Mouse (Mus musculus) limb, embryonic 11.5 days (tissue): ENCODE results near the gene Gpr39. TPM values are rescaled to one million over a fixed set of nuclear protein-coding genes. Genes with fewer than 3 reads are reported as not detected.

Experiments
- ATAC-seq: fragments of 200-750 bp; cut with Nextera tagmentation; 2 replicates; pipeline ENCODE4 v1.8.0; 2017; ENCODE audit warnings: low read depth; ENCODE audit not compliant: insufficient number of reproducible peaks, low FRiP score, low TSS enrichment
- DNase-seq: peaks from one replicate; pipeline ENCODE4 v3.0.0-alpha.2; 2015; ENCODE audit warnings: low spot score
- H3K27ac ChIP-seq: fragments of 300-500 bp; sonication (generic); replicated peaks from 2 replicates; pipeline ENCODE4 v1.5.1; 2014; ENCODE audit warnings: low read depth, mild to moderate bottlenecking, low read length
- H3K27me3 ChIP-seq: fragments of 300-500 bp; sonication (generic); 2 replicates; pipeline ENCODE4 v1.6.1; 2014; ENCODE audit warnings: mild to moderate bottlenecking, low read length, mixed read lengths; ENCODE audit not compliant: control insufficient read depth, insufficient read depth
- H3K36me3 ChIP-seq: fragments of 300-500 bp; sonication (generic); 2 replicates; pipeline ENCODE4 v1.6.1; 2014; ENCODE audit warnings: mild to moderate bottlenecking, low read length, moderate library complexity, mixed read lengths; ENCODE audit not compliant: control insufficient read depth, insufficient read depth
- H3K4me1 ChIP-seq: fragments of 300-500 bp; sonication (generic); 2 replicates; pipeline ENCODE4 v1.6.1; 2014; ENCODE audit warnings: low read length, mixed read lengths; ENCODE audit not compliant: control insufficient read depth, insufficient read depth
- H3K4me2 ChIP-seq: fragments of 300-500 bp; sonication (generic); 2 replicates; pipeline ENCODE4 v1.6.1; 2014; ENCODE audit warnings: low read depth, mild to moderate bottlenecking, moderate library complexity; ENCODE audit not compliant: severe bottlenecking
- H3K4me3 ChIP-seq: fragments of 300-500 bp; sonication (generic); 2 replicates; pipeline ENCODE4 v1.5.1; 2014; ENCODE audit warnings: low read depth, low read length
- H3K9ac ChIP-seq: fragments of 300-500 bp; sonication (generic); 2 replicates; pipeline ENCODE4 v1.6.1; 2014; ENCODE audit warnings: mild to moderate bottlenecking, low read length
- H3K9me3 ChIP-seq: fragments of 300-500 bp; sonication (generic); 2 replicates; pipeline ENCODE4 v1.6.1; 2016; ENCODE audit warnings: low read length; ENCODE audit not compliant: control insufficient read depth
- WGBS: fragments of 180-500 bp; shearing (Covaris S2); extraction: QIAGEN DNeasy Blood & Tissue Kit; methylation state at CpG from one replicate; pipeline ENCODE4 v1.1.7; 2014; 5-methylcytosine and 5-hydroxymethylcytosine counted together
- polyA plus RNA-seq: library from polyadenylated mRNA; unstranded; fragments of >200 nt; fragmentation: Nextera tagmentation; extraction: Ambion mirVana; gene quantifications from 2 replicates; pipeline ENCODE4 v1.2.1, GENCODE M21; 2014

Gene Gpr39
- polyA plus RNA-seq, 1 experiment from 2014 or later, result 0.17 TPM

DNA sequence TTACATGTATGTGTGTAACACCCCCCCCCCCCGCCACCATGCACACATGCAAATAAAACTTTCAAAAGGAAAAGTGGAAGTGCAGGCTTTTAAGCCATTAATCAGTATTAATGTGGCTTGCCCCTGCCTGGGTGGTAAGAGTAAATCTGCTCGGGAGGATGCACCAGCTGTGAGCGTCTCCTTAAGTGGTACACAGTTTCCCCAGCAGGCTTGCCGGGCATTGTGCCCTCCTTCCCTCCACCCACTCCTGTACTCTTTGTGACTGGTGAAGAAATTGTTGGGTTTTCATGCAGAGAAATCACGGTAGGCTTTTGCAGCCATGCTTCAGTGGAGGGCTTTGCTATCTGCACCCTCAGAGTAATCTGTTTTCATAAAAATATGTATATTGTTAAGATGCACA, 181.8 kb downstream of the Gpr39 start:
- Histone ChIP-seq H3K4me1 (no peaks in the 10 kb centered on the region), H3K27ac (no peak overlapping the region), H3K4me3 (no peak overlapping the region), H3K36me3 (no peaks in the 10 kb centered on the region), H3K9me3 (no peaks in the 10 kb centered on the region), H3K9ac (no peak overlapping the region), H3K27me3 (no peaks in the 10 kb centered on the region), H3K4me2 (no peak overlapping the region)
- ATAC-seq (no peak), DNase-seq (no peak)
- 75% methylated on average over 5 of the region's 5 CpGs for WGBS

DNA sequence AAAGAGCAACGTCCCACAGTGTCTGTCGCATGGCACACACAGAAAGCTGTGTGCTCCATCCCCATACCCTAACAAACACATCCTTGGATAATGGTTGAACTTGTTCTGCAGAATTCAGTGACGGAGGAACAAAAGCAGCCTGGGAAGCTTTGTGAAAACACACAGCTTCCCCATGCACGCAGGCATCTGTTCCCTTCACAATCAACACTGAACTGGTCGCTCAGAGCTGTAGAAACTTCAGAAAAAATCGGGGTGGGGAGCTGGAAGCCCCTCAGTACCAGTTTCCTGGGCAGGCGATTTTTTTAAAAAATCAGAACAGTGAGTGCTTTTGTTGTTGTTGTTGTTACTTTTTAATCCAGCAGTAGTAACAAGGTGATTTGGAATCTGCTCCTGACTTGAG, 193.3 kb downstream of the Gpr39 start:
- Histone ChIP-seq H3K9me3 (no peaks in the 10 kb centered on the region), H3K27ac (no peak overlapping the region), H3K36me3 (no peaks in the 10 kb centered on the region), H3K4me3 (no peak overlapping the region), H3K27me3 (no peaks in the 10 kb centered on the region), H3K4me1 (no peaks in the 10 kb centered on the region), H3K4me2 (no peak overlapping the region), H3K9ac (no peak overlapping the region)
- ATAC-seq, result no peak
- 58% methylated on average over 7 of the region's 7 CpGs for WGBS
- no peak for DNase-seq

DNA sequence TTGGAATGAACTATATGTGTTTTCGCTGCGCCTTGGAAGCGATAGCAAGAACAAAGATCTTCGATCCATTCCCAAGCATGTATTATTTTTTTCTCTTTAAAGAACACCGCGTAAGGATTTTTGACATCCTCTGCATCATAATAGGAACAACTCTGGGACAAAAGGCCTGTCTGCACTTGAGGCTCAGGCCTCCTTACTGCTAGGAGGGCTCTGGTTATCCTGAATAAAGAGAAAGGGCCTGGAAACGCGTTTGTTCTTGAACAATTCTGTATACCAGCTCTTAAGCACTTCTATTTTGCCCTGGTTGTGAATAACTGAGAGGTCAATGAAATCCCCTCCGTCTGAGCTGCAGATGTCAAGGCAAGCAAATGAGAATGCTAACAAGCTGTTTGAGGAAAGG, 216.4 kb downstream of the Gpr39 start:
- no peak overlapping the region for H3K4me2 ChIP-seq
- DNase-seq, result no peak
- H3K36me3 ChIP-seq, result no peaks in the 10 kb centered on the region
- no peak overlapping the region for H3K4me3 ChIP-seq
- no peaks in the 10 kb centered on the region for H3K4me1 ChIP-seq
- 88% methylated on average over 9 of the region's 9 CpGs for WGBS
- H3K9ac ChIP-seq, result no peak overlapping the region
- no peaks in the 10 kb centered on the region for H3K9me3 ChIP-seq
- no peak for ATAC-seq
- H3K27ac ChIP-seq, result no peak overlapping the region
- no peaks in the 10 kb centered on the region for H3K27me3 ChIP-seq

DNA sequence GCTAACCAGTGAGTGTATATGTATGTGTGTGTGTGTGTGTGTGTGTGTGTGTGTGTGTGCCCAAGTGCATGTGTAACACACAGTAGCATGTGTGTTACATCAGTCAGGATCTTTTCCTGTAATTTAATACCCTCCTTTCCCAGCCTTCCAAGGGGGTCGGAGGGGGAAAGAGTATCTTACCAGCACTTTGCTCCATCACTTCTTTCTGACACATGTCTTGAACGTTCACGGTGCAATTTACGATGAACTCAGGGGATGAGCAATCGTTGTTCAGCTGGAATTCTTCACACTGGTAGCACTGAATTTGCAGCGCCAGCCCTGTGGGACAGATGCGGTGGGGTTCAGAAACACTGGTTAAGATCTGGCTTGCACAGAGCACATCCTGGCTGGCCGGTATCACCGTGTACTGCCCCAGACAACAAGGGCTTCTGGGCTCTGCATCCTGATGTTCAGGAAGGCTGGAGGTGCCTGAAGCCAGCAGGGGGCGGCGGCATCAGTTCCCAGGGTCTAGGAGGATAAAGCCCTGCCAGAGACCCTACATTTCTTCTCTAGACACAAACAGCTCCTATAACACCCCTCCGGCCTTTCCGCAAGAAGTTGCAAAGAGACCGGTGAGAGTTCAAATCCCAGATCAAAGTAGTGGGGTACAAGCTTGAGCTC, 233.5 kb downstream of the Gpr39 start:
- Histone ChIP-seq H3K9me3 (no peaks in the 10 kb centered on the region), H3K4me3 (no peak overlapping the region), H3K9ac (no peak overlapping the region), H3K36me3 (no peaks in the 10 kb centered on the region), H3K4me1 (peaks cover 22% of the 10 kb centered on the region), H3K27me3 (peaks cover 29% of the 10 kb centered on the region), H3K4me2 (peak overlapping the region; percentile 91; the same call in 1 of the 2 replicates), H3K27ac (no peak overlapping the region)
- DNase-seq, result peak; percentile 70
- peak; percentile 42; the same call in 1 of the 2 replicates for ATAC-seq
- 6% methylated on average over 14 of the region's 14 CpGs for WGBS

DNA sequence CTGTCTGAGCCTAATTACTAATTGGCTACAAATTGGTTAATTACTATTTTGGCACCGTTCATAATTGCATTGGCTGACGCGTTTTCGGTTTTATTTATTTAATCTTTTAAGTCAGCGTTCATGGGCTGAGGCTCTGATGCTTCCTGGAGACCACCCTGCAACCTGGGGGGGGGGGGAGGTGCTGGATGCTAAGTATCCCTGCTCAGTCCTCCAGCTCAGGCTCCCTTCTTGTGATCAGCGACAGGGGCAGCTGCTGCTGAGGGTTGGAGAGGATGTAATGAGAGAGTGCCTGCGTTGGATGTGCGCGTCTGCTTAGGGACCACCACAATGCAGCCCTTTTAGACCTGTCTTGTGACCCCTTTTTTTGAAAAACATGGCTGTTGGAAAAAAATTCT, 234.1 kb downstream of the Gpr39 start:
- peaks cover 29% of the 10 kb centered on the region for H3K27me3 ChIP-seq
- H3K4me3 ChIP-seq, result peak overlapping the region; percentile 45; the same call in 1 of the 2 replicates
- DNase-seq (peak; percentile 30), ATAC-seq (peak; percentile 48; the same call in 1 of the 2 replicates)
- no peaks in the 10 kb centered on the region for H3K36me3 ChIP-seq
- H3K4me1 ChIP-seq, result peaks cover 22% of the 10 kb centered on the region
- H3K4me2 ChIP-seq, result peak overlapping the region; percentile 91
- H3K9me3 ChIP-seq, result no peaks in the 10 kb centered on the region
- H3K9ac ChIP-seq, result no peak overlapping the region
- 2% methylated on average over 9 of the region's 9 CpGs for WGBS
- H3K27ac ChIP-seq, result no peak overlapping the region

GRCm38 (mm10) chr1:125911337-125911900, 234.6 kb downstream of the Gpr39 start:
- Histone ChIP-seq H3K27ac (no peak overlapping the region), H3K4me1 (peaks cover 22% of the 10 kb centered on the region)
- peak; percentile 51; the same call in 1 of the 2 replicates for ATAC-seq

GRCm38 (mm10) chr1:125911901-125912445, 235.2 kb downstream of the Gpr39 start:
- Histone ChIP-seq H3K27ac (no peak overlapping the region), H3K27me3 (peaks cover 29% of the 10 kb centered on the region), H3K4me1 (peaks cover 22% of the 10 kb centered on the region), H3K4me3 (peak overlapping the region; percentile 45), H3K4me2 (peak overlapping the region; percentile 91), H3K36me3 (no peaks in the 10 kb centered on the region), H3K9me3 (no peaks in the 10 kb centered on the region), H3K9ac (peak overlapping the region; percentile 22)
- WGBS, result under 1% methylated on average over 43 of the region's 43 CpGs
- DNase-seq (peak; percentile 65), ATAC-seq (peak; percentile 57)

More at GRCm38 (mm10) chr1:125911337-125911900, 234.6 kb downstream of the Gpr39 start:
- under 1% methylated on average over 35 of the region's 35 CpGs for WGBS
- peak overlapping the region; percentile 91 for H3K4me2 ChIP-seq
- H3K9ac ChIP-seq, result peak overlapping the region; percentile 22
- DNase-seq, result peak; percentile 60
- peak overlapping the region; percentile 45 for H3K4me3 ChIP-seq
- H3K9me3 ChIP-seq, result no peaks in the 10 kb centered on the region
- H3K36me3 ChIP-seq, result no peaks in the 10 kb centered on the region
- H3K27me3 ChIP-seq, result peaks cover 29% of the 10 kb centered on the region

- Histone ChIP-seq H3K4me2 (peak within 1 kb of the TSS; percentile 91), H3K4me3 (peak within 1 kb of the TSS; percentile 45), H3K9me3 (no peaks in the 10 kb centered on the region), H3K9ac (peak within 1 kb of the TSS; percentile 22; the same call in 1 of the 2 replicates), H3K4me1 (peaks cover 22% of the 10 kb centered on the region), H3K27me3 (peaks cover 29% of the 10 kb centered on the region), H3K36me3 (no peaks in the 10 kb centered on the region), H3K27ac (no peak within 1 kb of the TSS)
- ATAC-seq (0 out of 2 replicates have a peak, but pooled peaks have one; percentile 5), DNase-seq (peak; percentile 25)
- WGBS, result 4% methylated on average over 30 of the region's 30 CpGs
These were observed 236.1 kb downstream of the Gpr39 start, which contains the start of gene Lypd1 for GRCm38 (mm10) chr1:125912601-125913600. Lypd1 (minus strand) TSS chr1:125913101.
